Mouse (Mus musculus) megakaryocyte, adult 5-6 weeks (primary cell): ENCODE results near the gene Ccl2. TPM values are rescaled to one million over a fixed set of nuclear protein-coding genes. Genes with fewer than 3 reads are reported as not detected.
A peak's percentile ranks its signal among the peaks of the same experiment; 100 is the strongest.

Experiments used
- ATAC-seq: 2 replicates; pipeline ENCODE4 v1.8.0; 2016; ENCODE audit warnings: mild to moderate bottlenecking, inconsistent platforms; ENCODE audit not compliant: poor library complexity, severe bottlenecking
- total RNA-seq, 2 experiments: library from RNA; stranded (forward) in 1 of 2; stranded (reverse) in 1 of 2; fragments of 153-499, 151-499 nt in 1 of 2; fragments of 221-1000, 200-1000 nt in 1 of 2; gene quantifications; 2 replicates each; pipeline versions ENCODE4 v1.2.3 to v1.2.4; 2015 to 2017

Ccl2 gene
- total RNA-seq (2015) = 45.4 and 58.9 TPM in 2 replicates
- 26.0 and 31.5 TPM in 2 replicates for total RNA-seq (2017)

DNA sequence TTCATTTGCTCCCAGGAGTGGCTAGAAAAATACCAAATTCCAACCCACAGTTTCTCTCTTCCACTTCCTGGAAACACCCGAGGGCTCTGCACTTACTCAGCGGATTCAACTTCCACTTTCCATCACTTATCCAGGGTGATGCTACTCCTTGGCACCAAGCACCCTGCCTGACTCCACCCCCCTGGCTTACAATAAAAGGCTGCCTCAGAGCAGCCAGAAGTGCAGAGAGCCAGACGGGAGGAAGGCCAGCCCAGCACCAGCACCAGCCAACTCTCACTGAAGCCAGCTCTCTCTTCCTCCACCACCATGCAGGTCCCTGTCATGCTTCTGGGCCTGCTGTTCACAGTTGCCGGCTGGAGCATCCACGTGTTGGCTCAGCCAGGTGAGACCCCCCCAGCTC is at the start of gene Ccl2:
Gene Ccl2 (plus strand): TSS at position 216 of the 400 bp plus-strand sequence.
- ATAC-seq = peak; percentile 93

GRCm38 (mm10) chr11:81996172-81996841 is 39.1 kb upstream of the Ccl2 start:
- ATAC-seq = peak; percentile 98

GRCm38 (mm10) chr11:81997085-81997484 is 38.3 kb upstream of the Ccl2 start:
- no peak for ATAC-seq

GRCm38 (mm10) chr11:81998646-81999045 is 36.7 kb upstream of the Ccl2 start:
- no peak for ATAC-seq

DNA sequence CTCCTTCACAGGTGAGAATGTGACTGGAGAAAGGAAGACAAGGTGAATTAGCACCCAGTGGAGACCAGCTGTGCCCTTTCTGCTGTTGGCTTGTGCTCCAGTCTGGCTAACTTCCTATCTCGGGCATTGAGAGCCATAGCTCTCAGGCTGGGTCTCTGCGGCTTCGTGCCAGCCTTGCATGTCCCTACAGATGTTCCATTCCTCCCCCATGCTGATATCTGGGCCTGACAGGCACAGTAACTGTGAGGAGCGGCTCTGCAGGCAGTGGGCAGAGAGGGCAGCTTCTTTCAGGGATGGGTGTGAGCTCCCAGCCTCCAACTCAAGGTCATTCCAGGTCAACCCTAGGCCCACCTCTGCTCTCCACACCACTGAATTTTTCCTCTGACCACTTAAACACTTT is 35.9 kb upstream of the Ccl2 start:
- no peak for ATAC-seq

DNA sequence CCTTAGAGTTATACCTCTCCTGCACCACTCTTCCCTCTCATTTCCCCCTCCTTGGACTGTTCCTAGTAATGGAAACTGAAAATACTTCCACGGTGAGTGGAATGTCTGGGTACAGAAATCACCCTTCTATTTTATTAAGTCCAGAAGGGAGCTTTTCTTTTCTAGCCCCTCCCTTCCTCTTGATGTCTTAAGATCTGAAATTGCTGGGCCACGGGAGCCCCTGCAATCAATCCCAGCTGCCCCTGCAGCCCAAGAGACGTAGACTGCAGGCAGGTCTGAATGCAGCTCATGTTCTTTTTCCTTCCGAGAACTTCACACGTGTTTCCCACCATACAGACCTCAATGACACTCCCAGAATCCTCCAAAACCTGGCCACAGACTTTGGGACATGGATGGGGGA is 34.8 kb upstream of the Ccl2 start:
- no peak for ATAC-seq

DNA sequence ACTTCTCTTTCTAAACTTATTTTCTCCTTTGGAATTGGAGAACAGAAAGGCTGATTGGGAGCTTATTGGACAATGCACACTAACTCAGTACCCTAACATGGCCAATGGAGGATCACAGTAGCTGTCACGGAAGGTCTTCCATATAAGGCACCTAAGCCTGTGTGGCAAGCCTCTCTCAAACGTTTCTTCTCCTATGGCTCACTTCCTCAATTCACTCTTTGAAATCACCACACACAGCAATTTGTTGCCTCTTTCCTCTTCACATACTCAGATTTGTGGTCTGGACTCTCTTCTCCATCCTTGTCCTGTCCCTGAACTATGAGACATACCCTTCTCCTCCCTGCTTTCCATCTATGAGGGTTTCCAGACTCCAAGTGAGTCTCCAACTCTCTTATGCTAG is 30.6 kb upstream of the Ccl2 start:
- peak; percentile 80 for ATAC-seq

- ATAC-seq = peak; percentile 53
Measured at GRCm38 (mm10) chr11:82006796-82007423, 28.5 kb upstream of the Ccl2 start.

- no peak for ATAC-seq
Measured at GRCm38 (mm10) chr11:82010115-82010514, 25.3 kb upstream of the Ccl2 start.

- no peak for ATAC-seq
Measured at GRCm38 (mm10) chr11:82011411-82012193, 23.8 kb upstream of the Ccl2 start.

DNA sequence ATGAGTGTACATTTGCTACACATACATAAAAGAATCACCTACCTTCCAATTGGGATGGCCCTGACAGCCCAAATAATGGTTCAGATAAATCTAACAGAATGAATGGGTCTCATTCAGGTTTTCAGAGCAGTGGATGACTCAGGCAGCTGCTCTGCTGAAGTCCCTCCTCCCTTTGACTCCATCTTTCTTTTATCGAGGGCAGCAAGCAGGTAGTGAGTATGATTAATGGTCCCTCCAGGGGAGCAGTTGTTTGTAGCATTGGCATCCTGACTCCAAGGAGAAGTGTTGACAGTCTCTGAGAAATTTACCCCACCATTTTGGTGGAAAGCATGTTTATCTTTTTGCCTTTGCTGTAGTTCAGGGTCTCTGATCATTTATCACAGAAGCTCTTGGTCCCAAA is 21.6 kb upstream of the Ccl2 start:
- no peak for ATAC-seq

DNA sequence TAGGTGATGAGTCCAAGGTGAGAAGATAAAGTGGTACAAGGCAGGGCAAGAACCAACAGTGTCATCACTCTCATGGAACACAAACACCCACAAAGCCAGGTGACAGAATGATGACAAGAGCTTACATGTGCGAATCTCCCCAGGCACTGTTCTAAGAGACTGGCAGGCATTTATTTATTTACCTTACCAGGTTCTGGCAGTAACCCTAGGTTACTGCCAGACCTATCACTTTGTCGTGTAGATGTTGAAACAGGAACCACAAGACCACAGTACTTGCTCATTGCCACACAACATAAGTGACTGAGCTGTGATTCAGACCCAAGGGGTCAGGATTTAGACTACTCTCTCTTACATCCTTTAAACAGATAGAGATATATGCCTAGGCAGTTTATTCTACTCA is 20.3 kb upstream of the Ccl2 start:
- peak; percentile 87 for ATAC-seq

DNA sequence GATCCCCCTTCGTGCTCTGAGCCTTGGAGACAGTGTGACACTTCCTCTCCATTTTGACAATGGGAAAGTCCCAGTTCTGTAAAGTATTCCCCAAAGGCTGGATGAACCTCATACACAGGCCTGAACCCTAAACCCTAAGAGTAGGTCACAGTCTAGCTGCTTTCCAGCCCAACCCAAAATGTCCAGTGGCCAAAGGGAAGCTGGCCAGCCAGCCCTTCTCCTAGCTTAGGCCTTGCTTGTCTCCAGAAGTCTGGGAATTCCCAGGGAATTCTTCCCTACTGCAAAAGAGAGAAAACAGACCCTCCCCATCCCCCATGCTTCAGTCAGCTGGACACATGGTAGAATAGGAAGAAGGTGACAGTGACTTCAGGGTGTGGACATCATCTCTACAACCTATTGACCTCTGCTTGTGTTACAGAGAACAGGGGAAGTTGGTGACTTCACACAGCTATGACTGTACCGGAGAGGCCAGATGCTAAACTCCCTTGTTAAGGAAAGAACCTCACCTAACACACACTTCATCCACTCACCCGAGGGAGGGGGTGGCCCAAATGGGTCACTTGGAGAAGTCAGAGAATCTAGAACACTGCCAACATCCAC is 19.1 kb upstream of the Ccl2 start:
- peak; percentile 65 for ATAC-seq

DNA sequence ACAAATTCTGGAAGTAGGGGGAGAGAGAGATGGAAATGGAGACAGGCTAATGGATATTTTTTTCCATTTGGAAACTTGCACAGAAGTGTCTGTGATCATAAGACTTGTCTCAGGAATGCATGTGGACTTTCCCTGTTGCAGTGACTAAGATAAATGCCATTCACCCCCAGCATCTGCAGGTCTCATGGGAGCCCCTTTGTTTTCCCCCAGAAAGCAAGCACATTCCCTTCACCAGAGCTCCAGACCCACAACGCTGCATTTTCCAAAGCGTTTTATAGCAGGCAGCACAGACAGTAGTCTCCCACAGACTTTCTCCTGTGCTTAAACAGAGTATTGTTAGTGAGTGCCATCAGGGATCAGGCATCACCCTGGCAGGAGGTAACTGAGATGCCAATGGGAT is 16.0 kb upstream of the Ccl2 start:
- ATAC-seq = no peak

- ATAC-seq = no peak
Measured at GRCm38 (mm10) chr11:82019793-82020192, 15.6 kb upstream of the Ccl2 start.

- peak; percentile 39 for ATAC-seq
Measured at GRCm38 (mm10) chr11:82021406-82021805, 14.0 kb upstream of the Ccl2 start.

- peak; percentile 65 for ATAC-seq
Measured at GRCm38 (mm10) chr11:82022504-82023056, 12.8 kb upstream of the Ccl2 start.

GRCm38 (mm10) chr11:82023769-82024168 is 11.6 kb upstream of the Ccl2 start:
- peak; percentile 71 for ATAC-seq

GRCm38 (mm10) chr11:82030171-82030570 is 5.2 kb upstream of the Ccl2 start:
- ATAC-seq = no peak

- ATAC-seq = no peak
Measured at GRCm38 (mm10) chr11:82032136-82032535, 3.2 kb upstream of the Ccl2 start.
